Mouse (Mus musculus): ENCODE data around the gene Fhod1.

Fhod1 gene

DNA sequence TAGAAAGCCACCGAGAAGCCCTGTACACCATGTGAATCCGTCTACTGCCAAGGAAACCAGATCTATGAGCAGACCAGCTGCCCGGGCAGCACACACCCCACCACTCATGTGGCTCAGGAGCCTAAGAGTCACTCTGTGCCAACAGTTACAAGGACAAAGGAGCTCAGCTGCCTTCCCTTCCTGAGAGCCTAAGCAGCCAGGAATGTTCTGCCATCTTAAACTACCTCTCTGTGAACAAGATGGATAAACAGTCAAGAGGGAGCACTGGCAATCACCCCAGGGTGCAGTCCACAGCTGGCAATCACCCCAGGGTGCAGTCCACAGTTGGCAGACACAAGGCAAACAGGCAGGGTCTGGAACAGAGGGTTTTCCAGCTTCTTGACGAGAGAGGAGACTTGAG lies 29.8 kb downstream of the Fhod1 start:
- no peak for DNase-seq (ENCODE audit: low read depth)

DNA sequence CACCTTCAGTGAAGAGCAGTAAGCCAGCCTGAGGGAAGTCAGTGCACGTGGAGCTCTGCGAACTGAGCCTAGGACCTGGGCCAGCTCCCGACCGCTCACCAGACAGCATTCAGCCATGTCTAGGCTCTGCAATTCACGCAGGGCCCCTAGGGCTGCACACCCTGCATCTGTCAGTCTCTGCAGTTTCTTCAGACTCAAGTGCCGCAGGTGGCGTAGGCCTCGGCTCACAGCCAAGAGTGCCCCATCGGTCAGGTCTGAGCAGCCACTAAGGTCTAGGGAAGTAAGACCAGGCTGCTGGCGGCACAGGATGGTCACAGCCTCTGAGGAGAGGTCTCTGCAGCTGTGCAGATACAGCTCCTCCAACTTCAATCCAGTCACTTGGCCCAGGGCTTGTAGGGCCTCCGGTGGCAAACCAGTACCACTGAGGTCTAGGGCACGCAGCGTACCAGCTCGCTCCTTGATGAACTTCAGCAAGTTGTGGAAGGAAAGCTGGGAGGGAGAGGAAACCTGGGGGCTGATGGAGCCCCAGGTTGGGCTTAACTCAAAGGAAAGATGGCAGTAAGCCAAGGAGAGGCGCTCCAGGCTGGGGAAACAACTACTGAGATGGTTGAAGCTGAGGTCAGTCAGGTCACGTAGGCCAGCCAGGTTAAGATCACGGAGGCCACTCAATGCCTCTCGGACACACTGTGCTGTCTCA lies 32.5 kb downstream of the Fhod1 start:
- no peak for DNase-seq (ENCODE audit: low read depth)

DNA sequence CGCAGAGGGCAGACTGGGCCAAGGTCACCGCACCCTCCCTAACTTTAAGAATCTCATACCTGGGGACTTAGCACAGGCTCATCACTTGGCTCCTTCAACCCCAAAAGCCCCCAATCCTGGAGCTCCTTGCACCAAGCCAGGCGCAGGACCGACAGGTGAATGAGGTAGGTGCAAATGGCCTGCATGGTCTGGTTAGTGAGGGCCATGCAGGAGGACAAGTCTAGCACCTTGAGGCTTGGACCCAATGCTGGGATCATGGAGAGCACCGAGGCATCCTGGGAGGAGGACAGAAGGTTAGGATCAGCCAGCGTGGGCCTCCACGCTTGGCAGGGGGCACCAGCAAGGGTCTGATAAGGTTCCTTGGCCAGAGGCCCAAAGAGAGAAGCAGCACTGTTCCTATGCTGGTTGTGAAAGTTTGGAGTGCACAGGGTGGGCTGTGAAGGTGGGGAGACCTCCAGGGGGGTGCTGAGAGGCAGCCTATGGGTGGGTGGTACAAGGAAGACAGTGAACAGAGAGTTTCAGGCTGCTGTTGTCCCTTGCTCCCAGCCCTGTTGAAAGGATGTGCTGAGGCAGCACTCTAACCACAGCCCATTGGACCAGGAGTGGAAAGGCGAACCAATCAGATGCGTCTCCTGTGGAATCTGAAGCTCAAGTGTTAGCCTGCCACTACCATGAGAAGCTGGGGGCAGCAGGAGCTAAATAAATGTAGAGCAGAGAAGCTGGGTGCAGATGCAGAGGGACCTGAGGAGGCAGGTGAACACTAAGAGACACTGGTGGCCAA lies 33.9 kb downstream of the Fhod1 start:
- DNase-seq (ENCODE audit: low read depth), result no peak

DNA sequence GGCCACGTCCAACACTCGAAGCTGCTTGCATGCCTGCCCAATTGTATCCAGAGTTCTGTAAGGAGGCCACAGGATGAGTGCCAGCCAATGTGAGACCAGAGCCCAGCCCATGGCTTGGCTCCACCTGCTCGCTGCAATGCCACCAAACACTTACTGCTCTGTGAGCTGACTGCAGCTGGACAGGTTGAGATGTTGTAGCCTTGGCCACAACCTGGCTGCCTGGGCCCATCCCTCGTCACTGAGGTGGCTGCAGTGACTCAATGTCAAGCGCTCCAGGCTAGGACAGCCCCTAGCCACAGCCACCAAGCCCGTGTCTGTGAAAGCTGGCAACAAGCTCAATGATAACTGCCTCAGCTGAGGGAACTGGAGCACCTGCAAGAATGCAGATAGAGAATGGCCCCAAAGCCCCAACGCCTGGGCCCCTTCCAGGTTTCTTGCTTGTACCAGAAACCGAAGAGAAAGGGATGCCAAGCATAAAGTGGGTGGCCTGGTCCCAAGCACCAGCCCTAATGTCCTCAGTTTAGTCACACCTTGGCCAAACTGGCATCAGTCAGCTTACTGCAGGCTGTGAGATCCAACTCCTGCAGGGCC lies 34.8 kb downstream of the Fhod1 start:
- DNase-seq (ENCODE audit: low read depth), result no peak

DNA sequence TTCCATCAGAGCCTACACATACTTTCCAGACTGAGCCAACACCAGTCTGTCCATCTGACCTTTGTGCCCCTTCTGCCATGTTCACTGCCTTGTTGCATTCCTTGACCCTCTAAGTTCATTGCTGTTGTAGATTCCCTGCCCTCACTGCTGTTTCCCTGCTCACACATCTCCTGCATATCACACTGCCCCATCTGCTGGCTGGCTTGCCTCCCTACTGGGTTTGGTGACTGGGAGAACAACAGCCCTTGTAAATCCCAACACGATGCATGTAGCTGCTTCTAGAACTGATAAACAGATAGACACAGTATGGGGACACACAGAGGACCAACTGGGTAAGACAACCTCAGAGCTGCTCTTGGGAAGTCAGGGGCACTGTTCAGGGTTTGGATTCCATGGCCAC lies 36.0 kb downstream of the Fhod1 start:
- no peak for DNase-seq (ENCODE audit: low read depth)

GRCm38 (mm10) chr8:105310118-105310517 lies 37.6 kb downstream of the Fhod1 start:
- DNase-seq (ENCODE audit: low read depth), result no peak

GRCm38 (mm10) chr8:105309142-105309847 lies 38.5 kb downstream of the Fhod1 start:
- no peak for DNase-seq (ENCODE audit: low read depth)

- DNase-seq (ENCODE audit: low read depth), result no peak
Observed at GRCm38 (mm10) chr8:105308428-105308827, 39.3 kb downstream of the Fhod1 start.

- DNase-seq (ENCODE audit: low read depth), result no peak
Observed at GRCm38 (mm10) chr8:105307670-105308069, 40.1 kb downstream of the Fhod1 start.

- no peak for DNase-seq (ENCODE audit: low read depth)
Observed at GRCm38 (mm10) chr8:105306146-105306691, 41.5 kb downstream of the Fhod1 start.

DNA sequence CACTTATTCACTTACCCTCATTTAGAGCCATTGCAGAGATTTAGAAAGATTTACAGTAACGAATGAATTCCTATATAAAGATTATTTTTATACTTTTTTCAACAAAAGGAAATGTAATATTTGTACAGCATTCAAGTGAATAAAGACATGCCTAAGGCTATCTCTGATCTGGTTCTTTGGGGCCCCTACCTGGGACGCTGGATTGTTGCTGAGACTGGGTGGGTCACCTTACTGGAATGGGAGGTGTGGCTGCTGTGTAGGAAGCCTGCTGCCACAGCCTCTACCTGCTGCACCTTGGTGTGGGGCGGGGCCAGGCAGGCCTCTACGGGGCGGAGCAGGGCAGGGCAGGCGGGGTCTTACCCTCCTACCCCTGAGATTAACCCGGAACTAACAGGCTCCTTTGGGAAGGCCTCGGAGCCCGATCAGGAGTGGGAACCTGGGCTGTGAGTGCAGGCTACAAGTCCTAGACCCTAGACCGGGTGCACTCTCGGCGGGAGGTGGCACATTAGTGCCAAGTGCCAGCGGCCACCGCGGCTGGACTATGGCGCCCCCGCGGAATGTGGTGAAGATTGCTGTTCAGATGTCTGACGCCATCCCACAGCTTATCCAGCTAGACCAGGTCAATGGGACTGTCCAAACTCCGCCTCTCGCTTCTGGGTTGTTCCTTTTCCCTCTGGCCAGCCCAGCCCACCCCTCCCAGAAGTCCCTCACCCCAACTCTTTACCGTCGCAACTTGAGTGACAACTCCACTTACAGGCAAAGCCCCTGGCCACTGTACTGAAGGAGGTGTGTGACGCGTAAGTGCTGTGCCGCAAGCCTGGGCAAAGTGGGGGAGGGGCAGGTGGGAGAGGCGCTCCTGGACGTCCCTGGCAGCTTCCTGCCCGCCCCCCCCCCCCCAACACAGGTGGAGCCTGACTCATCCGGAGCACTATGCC lies 42.3 kb downstream of the Fhod1 start, which contains the start of gene Elmo3:
Gene Elmo3 (plus strand): TSS at position 391 of the 935 bp plus-strand sequence.
- peak; percentile 68 for DNase-seq (ENCODE audit: low read depth)

DNA sequence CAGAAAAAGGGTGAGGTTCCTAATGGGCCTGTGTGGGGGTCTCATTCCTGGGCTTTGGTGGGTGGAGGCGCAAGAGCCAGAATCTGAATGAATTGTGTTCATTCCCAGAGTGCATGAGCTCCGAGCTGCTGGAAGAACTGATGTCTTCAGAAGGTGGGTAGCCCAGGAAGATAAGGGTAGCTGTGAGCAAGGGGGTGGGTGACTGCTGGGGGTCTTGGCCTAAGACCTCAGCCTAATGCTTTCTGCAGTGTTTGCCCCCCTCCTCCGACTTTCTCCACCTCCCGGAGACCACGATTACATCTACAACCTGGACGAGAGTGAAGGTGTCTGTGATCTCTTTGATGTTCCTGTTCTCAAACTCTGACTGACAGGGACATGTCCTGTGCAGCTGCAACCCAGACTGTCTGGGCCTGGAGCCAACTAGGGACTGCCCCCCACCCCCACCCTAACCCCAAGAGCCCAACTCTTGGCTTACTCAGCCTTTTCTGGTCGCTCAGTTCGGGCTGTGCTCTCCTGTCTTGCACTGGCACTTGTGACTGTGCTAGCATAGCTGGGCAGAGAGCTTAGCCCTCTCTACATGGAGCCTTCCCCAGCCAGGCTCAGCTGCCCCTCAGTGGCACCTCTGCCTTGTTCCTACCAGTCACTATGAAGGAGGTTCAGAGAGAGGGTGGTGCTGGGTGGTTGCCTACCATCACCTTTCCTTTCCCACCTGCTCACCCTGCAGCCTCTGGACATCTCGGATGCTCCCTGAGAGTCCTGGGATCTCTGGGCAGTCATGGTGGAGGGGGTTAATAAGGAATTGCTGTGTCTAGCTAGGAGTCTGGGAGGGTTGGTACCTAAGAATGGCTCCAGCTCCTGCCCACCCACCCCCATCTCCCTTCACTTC lies 43.2 kb downstream of the Fhod1 start:
- peak; percentile 42 for DNase-seq (ENCODE audit: low read depth)

DNA sequence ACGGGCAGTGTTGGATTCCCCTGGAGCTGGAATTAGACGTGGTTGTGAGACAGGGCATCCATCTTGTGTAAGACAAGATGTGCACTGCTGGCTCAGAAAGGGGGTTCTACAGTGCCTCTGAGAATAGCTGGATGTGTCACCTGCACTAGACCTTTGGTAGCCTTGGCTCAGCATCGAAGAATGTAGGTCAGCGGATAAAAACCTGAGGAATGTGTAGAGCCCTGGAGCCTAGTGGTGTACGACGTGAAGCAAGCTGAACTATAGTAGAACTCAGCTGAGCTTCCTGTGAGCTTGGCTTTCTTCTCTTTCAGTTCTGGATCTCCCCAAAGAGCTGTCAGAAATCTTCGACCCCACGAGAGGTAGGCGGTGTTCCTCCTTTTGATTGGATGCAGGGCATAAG lies 43.9 kb downstream of the Fhod1 start:
- no peak for DNase-seq (ENCODE audit: low read depth)

- peak; percentile 30 for DNase-seq (ENCODE audit: low read depth)
Observed at GRCm38 (mm10) chr8:105303396-105303795, 44.4 kb downstream of the Fhod1 start.

DNA sequence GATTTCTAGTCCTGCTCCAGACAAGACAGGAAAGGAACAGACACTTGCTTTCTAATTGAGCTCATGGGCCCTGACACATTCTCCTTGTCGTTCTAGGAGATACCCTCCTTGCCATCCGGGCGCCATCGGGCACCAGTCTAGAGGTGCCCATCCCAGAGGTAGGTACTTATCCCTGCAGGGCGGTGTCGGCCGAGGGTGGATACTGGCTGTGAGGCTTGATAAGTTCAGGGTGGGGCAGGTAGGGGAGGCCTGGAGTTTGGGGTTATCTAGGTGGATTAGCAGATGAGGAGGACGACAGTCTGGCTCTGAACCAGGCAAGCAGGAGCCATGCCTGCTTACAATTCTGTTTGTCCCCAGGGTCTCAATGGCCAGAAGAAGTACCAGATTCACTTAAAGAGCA lies 47.8 kb downstream of the Fhod1 start:
- no peak for DNase-seq (ENCODE audit: low read depth)

DNA sequence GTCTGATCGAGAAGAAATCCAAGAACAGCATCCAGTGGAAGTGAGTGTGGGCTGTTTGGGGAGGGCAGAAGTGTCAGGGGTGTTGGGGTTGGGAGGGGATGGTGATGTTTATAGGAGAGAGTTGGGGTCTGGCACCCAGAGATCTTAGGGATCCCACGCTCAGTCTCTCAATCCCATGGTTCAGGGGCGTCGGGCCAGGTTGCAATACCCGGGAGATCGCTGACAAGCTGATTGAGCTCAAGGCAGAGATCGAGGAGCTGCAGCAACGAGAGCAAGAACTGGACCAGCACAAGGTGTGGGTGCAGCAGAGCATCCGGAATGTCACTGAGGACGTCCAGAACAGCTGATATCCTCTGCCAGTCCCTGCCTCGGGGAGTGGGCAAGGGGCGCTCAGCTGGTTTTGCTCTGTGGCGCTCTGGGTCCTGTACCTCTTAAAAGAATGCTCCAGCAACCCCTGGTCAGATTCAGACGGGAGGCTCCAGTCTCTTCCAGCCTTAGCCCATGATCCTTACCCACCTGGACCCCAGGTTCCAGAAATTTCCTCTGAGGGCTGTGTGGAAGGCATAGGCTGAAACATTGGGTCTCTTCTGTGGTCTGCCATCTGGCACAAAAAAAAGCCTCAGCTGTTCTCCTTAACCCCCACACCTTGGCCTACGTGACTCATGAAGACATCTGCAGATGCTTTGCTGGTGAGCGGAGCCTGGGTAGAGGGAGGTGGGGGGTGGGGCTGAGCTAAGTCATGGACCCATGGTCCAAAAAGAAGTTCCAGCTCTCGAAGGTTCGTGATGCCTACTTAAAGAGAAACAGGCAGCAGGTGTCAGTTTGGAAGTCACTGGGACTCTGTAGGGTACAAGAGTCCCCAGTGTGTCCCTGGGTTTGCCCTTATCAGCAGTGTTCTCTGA lies 49.2 kb downstream of the Fhod1 start:
- DNase-seq (ENCODE audit: low read depth), result peak; percentile 25

GRCm38 (mm10) chr8:105297511-105298192 lies 50.1 kb downstream of the Fhod1 start, which contains the start of gene E2f4:
TSS of gene E2f4 (plus strand) at chr8:105297663.
- DNase-seq (ENCODE audit: low read depth), result peak; percentile 94

DNA sequence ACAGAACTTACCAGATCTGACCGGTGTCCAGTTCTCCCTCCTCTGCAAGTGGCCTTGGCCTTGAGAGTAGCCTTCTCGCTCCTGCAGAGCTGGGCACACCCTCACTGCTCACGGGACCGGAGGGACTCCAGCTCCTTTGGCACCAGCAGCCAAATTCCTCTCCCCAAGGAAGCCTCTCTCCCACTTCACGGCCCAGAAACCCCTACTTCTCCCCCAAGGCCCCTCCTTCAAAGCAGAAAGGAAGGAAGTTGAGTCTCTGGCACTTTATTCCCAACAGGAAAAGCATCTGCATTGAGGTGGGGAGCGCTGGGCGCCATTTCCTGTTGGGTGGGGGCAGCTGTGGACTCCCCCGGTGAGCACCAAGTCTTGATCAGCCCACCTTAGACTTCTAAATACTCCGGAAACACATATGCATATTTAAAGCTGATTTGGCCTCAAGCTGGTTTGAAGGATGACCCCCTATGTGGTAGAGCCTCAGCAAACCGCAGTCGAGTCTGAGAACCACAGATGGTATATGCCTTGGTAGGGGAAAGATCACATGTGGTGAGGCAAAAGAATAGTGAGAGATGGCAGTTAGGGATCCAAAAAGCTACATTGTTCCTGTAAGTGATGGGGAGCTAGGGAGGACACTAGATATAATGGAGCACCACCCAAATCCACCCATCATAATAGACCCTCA lies 51.7 kb downstream of the Fhod1 start, which contains the start of gene Exoc3l:
Gene Exoc3l (minus strand): TSS at position 207 of the 679 bp plus-strand sequence.
- DNase-seq (ENCODE audit: low read depth), result peak; percentile 23
